Mouse (Mus musculus): Measurements from ENCODE around the gene Tex2.

- TF ChIP-seq POLR2A (IDR thresholded peaks at IDR 0.05; ENCODE audit: insufficient read depth, low read depth, low read length) (no peak), CTCF (IDR thresholded peaks at IDR 0.05; ENCODE audit: insufficient read depth, low read depth, low read length) (no peak)
These were observed 120.1 kb downstream of the Tex2 start for GRCm38 (mm10) chr11:106492984-106493669.

All from olfactory bulb, adult 2 months (tissue).